Mouse (Mus musculus): Measurements from ENCODE around the gene Olfr998. TPM values are rescaled to one million over a fixed set of nuclear protein-coding genes. Genes with fewer than 3 reads are reported as not detected.
A peak's percentile ranks its signal among the peaks of the same experiment; 100 is the strongest.
"Not testable (repeated sequence)": the region's sequence is repeated elsewhere in the genome, so short reads cannot be mapped to it uniquely, and the experiment has no call there.

Olfr998 gene
- not detected in 2 replicates for polyA plus RNA-seq (2014; fragmentation: Nextera tagmentation; extraction: Ambion mirVana)

DNA sequence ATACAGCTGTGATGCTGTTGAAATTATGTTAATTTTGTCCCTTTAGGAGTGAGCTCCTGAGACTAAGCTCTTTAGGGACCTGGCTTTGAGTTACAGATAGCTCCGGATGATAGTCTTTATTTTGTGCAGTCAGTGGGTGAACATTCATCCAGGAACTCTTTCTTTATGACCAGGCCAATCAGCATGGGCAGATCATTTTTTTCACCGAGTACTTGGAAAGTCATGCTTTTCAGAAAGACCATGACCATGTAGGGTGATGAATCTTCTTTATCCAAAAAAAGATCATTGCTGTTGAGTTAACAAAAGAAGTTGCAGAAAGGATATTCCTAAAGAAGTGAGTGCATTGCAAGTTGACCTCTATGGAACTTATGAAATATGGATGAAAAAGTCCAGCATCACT is at the start of gene Olfr998:
Gene Olfr998, plus strand, starts transcription at position 301 of the 400 bp plus-strand sequence.
- not testable (repeated sequence) for ATAC-seq (ENCODE audit: low read depth); H3K4me1 ChIP-seq (ENCODE audit: control insufficient read depth, insufficient read depth, low read length); H3K4me2 ChIP-seq (ENCODE audit: low read depth, low read length); H3K36me3 ChIP-seq (ENCODE audit: control insufficient read depth, insufficient read depth, low read length); H3K27me3 ChIP-seq (ENCODE audit: control insufficient read depth, insufficient read depth, low read length); H3K27ac ChIP-seq (ENCODE audit: low read depth, low read length); H3K9me3 ChIP-seq (ENCODE audit: control insufficient read depth, low read length); H3K9ac ChIP-seq (replicated peaks; ENCODE audit: low read depth, low read length); H3K4me3 ChIP-seq (ENCODE audit: low read depth, low read length)
- WGBS = 80% methylated on average over 2 of the region's 2 CpGs

DNA sequence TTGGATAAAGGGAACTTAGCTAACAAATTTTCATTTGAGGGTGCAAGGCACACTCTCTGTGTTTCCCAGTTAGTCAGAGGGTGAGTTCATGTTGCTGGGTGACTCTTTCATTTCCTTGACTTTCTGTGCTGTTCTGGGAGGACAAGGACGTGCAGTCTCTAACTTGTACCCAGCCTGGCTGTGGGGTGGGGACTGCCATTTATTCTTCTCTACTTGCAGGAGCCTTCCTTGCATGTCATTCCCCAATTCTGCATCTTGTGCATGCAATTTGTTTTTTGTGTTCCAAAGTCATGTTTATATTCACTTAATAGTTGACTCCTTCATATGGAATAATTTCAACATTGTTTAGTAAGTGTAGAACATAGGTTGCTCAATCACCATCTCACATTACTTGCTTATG is 33.9 kb upstream of the Olfr998 start:
- H3K9me3 ChIP-seq (ENCODE audit: control insufficient read depth, low read length) = no peaks in the 10 kb centered on the region
- WGBS = 77% methylated on average over 1 of the region's 1 CpGs
- ATAC-seq (ENCODE audit: low read depth) = no peak

DNA sequence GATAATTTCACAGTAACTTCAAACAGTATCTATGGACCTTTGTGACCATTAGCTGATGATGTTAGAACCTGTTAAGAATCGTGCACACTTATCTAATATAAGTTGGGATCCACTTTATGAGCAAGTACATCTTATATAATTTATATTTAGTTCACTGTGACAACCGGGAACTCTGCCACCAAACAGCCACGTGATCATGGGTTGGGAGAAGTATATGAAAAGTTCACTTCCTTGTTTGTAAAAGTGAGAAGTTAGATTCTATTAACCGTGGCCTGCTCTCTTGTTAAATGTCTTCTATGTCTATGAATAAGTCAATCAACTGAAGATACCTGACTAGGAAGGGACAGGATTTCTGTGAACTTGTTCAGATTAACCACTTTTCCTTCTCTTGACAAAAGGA is 28.5 kb upstream of the Olfr998 start:
- Histone ChIP-seq H3K36me3 (ENCODE audit: control insufficient read depth, insufficient read depth, low read length) (no peaks in the 10 kb centered on the region), H3K27ac (ENCODE audit: low read depth, low read length) (no peak overlapping the region), H3K9ac (replicated peaks; ENCODE audit: low read depth, low read length) (no peak overlapping the region), H3K4me1 (ENCODE audit: control insufficient read depth, insufficient read depth, low read length) (no peaks in the 10 kb centered on the region), H3K4me2 (ENCODE audit: low read depth, low read length) (no peak overlapping the region), H3K9me3 (ENCODE audit: control insufficient read depth, low read length) (no peaks in the 10 kb centered on the region), H3K27me3 (ENCODE audit: control insufficient read depth, insufficient read depth, low read length) (no peaks in the 10 kb centered on the region), H3K4me3 (ENCODE audit: low read depth, low read length) (no peak overlapping the region)
- no peak for ATAC-seq (ENCODE audit: low read depth)
- 76% methylated on average over 4 of the region's 4 CpGs for WGBS

More for the DNA sequence above, 33.9 kb upstream of the Olfr998 start:
- H3K27me3 ChIP-seq (ENCODE audit: control insufficient read depth, insufficient read depth, low read length) = no peaks in the 10 kb centered on the region
- H3K36me3 ChIP-seq (ENCODE audit: control insufficient read depth, insufficient read depth, low read length) = no peaks in the 10 kb centered on the region
- H3K4me1 ChIP-seq (ENCODE audit: control insufficient read depth, insufficient read depth, low read length) = no peaks in the 10 kb centered on the region
- H3K4me3 ChIP-seq (ENCODE audit: low read depth, low read length) = no peak overlapping the region
- H3K27ac ChIP-seq (ENCODE audit: low read depth, low read length) = no peak overlapping the region
- no peak overlapping the region for H3K4me2 ChIP-seq (ENCODE audit: low read depth, low read length)
- no peak overlapping the region for H3K9ac ChIP-seq (replicated peaks; ENCODE audit: low read depth, low read length)

DNA sequence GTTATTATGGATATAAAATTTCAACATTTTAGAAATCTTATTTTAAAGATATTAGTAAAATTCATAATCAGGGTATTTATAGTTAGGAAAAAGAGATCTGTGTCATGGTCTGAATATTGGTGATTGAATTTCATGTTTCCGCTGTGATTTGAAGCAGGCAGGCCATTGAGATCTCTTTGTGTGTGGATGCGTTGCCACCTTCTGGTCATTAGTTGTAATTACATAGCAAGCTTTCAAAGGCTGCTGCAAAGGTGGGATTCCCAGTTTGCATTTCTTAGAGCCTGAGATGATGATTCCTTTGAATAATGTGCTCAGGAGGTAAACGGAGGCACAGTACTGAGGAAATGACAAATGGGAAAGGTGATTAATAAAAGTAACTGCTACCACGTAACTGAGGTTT is 27.6 kb upstream of the Olfr998 start:
- Histone ChIP-seq H3K9ac (replicated peaks; ENCODE audit: low read depth, low read length) (no peak overlapping the region), H3K4me1 (ENCODE audit: control insufficient read depth, insufficient read depth, low read length) (no peaks in the 10 kb centered on the region), H3K36me3 (ENCODE audit: control insufficient read depth, insufficient read depth, low read length) (no peaks in the 10 kb centered on the region), H3K4me3 (ENCODE audit: low read depth, low read length) (no peak overlapping the region), H3K27me3 (ENCODE audit: control insufficient read depth, insufficient read depth, low read length) (no peaks in the 10 kb centered on the region), H3K27ac (ENCODE audit: low read depth, low read length) (no peak overlapping the region), H3K4me2 (ENCODE audit: low read depth, low read length) (no peak overlapping the region), H3K9me3 (ENCODE audit: control insufficient read depth, low read length) (no peaks in the 10 kb centered on the region)
- peak; percentile 88 for ATAC-seq (ENCODE audit: low read depth)
- 23% methylated on average over 4 of the region's 4 CpGs for WGBS

DNA sequence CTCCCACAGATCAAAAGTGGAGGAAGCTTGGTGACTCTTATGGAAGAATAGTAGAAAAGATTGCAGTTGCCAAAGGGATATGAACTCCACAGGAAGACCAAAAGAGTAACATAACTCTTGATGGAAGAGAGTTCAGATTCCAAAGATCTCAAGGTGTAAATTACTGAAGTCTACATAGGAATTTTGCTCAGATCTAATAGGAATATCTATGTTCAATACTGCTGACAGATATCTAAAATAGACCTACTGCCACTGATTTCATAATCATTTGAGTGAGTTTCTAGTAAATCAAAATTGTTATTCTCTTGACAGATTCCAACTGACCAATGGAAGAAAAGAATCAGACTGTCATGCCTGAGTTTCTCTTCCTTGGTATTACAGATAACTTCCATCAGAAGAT is 9.8 kb upstream of the Olfr998 start, which contains the start of gene Olfr996:
Gene Olfr996, plus strand, starts transcription at position 301 of the 400 bp plus-strand sequence.
- no peaks in the 10 kb centered on the region for H3K27me3 ChIP-seq (ENCODE audit: control insufficient read depth, insufficient read depth, low read length)
- no peak within 1 kb of the TSS for H3K4me3 ChIP-seq (ENCODE audit: low read depth, low read length)
- no peak within 1 kb of the TSS for H3K4me2 ChIP-seq (ENCODE audit: low read depth, low read length)
- H3K9me3 ChIP-seq (ENCODE audit: control insufficient read depth, low read length) = no peaks in the 10 kb centered on the region
- H3K4me1 ChIP-seq (ENCODE audit: control insufficient read depth, insufficient read depth, low read length) = no peaks in the 10 kb centered on the region
- H3K27ac ChIP-seq (ENCODE audit: low read depth, low read length) = no peak within 1 kb of the TSS
- ATAC-seq (ENCODE audit: low read depth) = no peak
- H3K9ac ChIP-seq (replicated peaks; ENCODE audit: low read depth, low read length) = no peak within 1 kb of the TSS
- no peaks in the 10 kb centered on the region for H3K36me3 ChIP-seq (ENCODE audit: control insufficient read depth, insufficient read depth, low read length)

DNA sequence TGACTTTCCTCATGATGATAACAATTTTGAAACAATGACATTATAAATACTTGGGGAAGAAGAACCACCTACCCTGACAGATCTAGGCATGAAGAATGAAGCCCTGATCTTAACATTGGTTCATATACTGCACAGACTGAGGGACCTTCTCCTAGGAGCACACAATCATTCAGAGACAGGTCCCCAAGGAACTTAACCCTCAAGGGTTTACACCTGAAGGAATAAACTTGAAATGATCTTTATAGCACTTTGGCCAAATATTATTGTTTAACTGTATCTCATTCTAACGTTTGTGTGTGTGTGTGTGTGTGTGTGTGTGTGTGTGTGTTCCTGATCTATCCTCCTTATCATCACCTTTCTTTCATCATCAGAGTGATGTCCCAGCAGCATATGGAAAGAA is 23.1 kb downstream of the Olfr998 start, which contains the start of gene Olfr1000:
Gene Olfr1000, minus strand, starts transcription at position 101 of the 400 bp plus-strand sequence.
- ATAC-seq (ENCODE audit: low read depth) = no peak
- H3K27ac ChIP-seq (ENCODE audit: low read depth, low read length) = no peak within 1 kb of the TSS
- no peak within 1 kb of the TSS for H3K9ac ChIP-seq (replicated peaks; ENCODE audit: low read depth, low read length)
- H3K4me1 ChIP-seq (ENCODE audit: control insufficient read depth, insufficient read depth, low read length) = no peaks in the 10 kb centered on the region
- no peaks in the 10 kb centered on the region for H3K36me3 ChIP-seq (ENCODE audit: control insufficient read depth, insufficient read depth, low read length)
- no peak within 1 kb of the TSS for H3K4me2 ChIP-seq (ENCODE audit: low read depth, low read length)
- 88% methylated on average over 1 of the region's 1 CpGs for WGBS
- H3K27me3 ChIP-seq (ENCODE audit: control insufficient read depth, insufficient read depth, low read length) = no peaks in the 10 kb centered on the region
- H3K9me3 ChIP-seq (ENCODE audit: control insufficient read depth, low read length) = no peaks in the 10 kb centered on the region
- no peak within 1 kb of the TSS for H3K4me3 ChIP-seq (ENCODE audit: low read depth, low read length)

Other genes with a start within 250 kb of the Olfr998 start
- not detected in 2 replicates for gene Olfr987, start 249.6 kb upstream of the Olfr998 start, polyA plus RNA-seq (2014; fragmentation: Nextera tagmentation; extraction: Ambion mirVana)
- not detected in 2 replicates for gene Olfr988, start 225.7 kb upstream of the Olfr998 start, polyA plus RNA-seq (2014; fragmentation: Nextera tagmentation; extraction: Ambion mirVana)
- gene Olfr992, start 179.5 kb upstream of the Olfr998 start, polyA plus RNA-seq (2014; fragmentation: Nextera tagmentation; extraction: Ambion mirVana) = not detected in 2 replicates
- not detected in 2 replicates for gene Olfr993, start 174.1 kb upstream of the Olfr998 start, polyA plus RNA-seq (2014; fragmentation: Nextera tagmentation; extraction: Ambion mirVana)
- gene Olfr994, start 152.5 kb upstream of the Olfr998 start, polyA plus RNA-seq (2014; fragmentation: Nextera tagmentation; extraction: Ambion mirVana) = not detected in 2 replicates
- not detected in 2 replicates for gene Olfr995, start 145.3 kb upstream of the Olfr998 start, polyA plus RNA-seq (2014; fragmentation: Nextera tagmentation; extraction: Ambion mirVana)
- 0.12 and 0.35 TPM in 2 replicates for gene 4833423E24Rik, start 69.9 kb upstream of the Olfr998 start, polyA plus RNA-seq (2014; fragmentation: Nextera tagmentation; extraction: Ambion mirVana)
- gene Olfr996, start 9.7 kb upstream of the Olfr998 start, polyA plus RNA-seq (2014; fragmentation: Nextera tagmentation; extraction: Ambion mirVana) = not detected in 2 replicates
- gene Olfr1000, start 23.0 kb downstream of the Olfr998 start, polyA plus RNA-seq (2014; fragmentation: Nextera tagmentation; extraction: Ambion mirVana) = not detected in 2 replicates
- gene Olfr1002, start 61.8 kb downstream of the Olfr998 start, polyA plus RNA-seq (2014; fragmentation: Nextera tagmentation; extraction: Ambion mirVana) = not detected in 2 replicates
- gene Olfr154, start 75.5 kb downstream of the Olfr998 start, polyA plus RNA-seq (2014; fragmentation: Nextera tagmentation; extraction: Ambion mirVana) = not detected in 2 replicates
- gene Olfr1006, start 89.8 kb downstream of the Olfr998 start, polyA plus RNA-seq (2014; fragmentation: Nextera tagmentation; extraction: Ambion mirVana) = not detected in 2 replicates
- gene Olfr1008, start 100.5 kb downstream of the Olfr998 start, polyA plus RNA-seq (2014; fragmentation: Nextera tagmentation; extraction: Ambion mirVana) = not detected in 2 replicates
- gene Olfr1009, start 126.5 kb downstream of the Olfr998 start, polyA plus RNA-seq (2014; fragmentation: Nextera tagmentation; extraction: Ambion mirVana) = not detected in 2 replicates
- not detected in 2 replicates for gene Olfr1012, start 173.8 kb downstream of the Olfr998 start, polyA plus RNA-seq (2014; fragmentation: Nextera tagmentation; extraction: Ambion mirVana)
- not detected in 2 replicates for gene Olfr1013, start 178.2 kb downstream of the Olfr998 start, polyA plus RNA-seq (2014; fragmentation: Nextera tagmentation; extraction: Ambion mirVana)
- gene Olfr1014, start 183.8 kb downstream of the Olfr998 start, polyA plus RNA-seq (2014; fragmentation: Nextera tagmentation; extraction: Ambion mirVana) = not detected in 2 replicates
- not detected in 2 replicates for gene Olfr1015, start 193.1 kb downstream of the Olfr998 start, polyA plus RNA-seq (2014; fragmentation: Nextera tagmentation; extraction: Ambion mirVana)
- gene Olfr1016, start 213.6 kb downstream of the Olfr998 start, polyA plus RNA-seq (2014; fragmentation: Nextera tagmentation; extraction: Ambion mirVana) = not detected in 2 replicates
- gene Olfr1018, start 229.5 kb downstream of the Olfr998 start, polyA plus RNA-seq (2014; fragmentation: Nextera tagmentation; extraction: Ambion mirVana) = not detected in 2 replicates

Data from neural tube, embryonic 14.5 days (tissue).